Mouse (Mus musculus): Measurements from ENCODE around the gene Ppp4r1. TPM values are rescaled to one million over a fixed set of nuclear protein-coding genes. Genes with fewer than 3 reads are reported as not detected.
A peak's percentile ranks its signal among the peaks of the same experiment; 100 is the strongest.

Ppp4r1 gene
- polyA plus RNA-seq, 1 experiment from 2014 or later: 14.2 TPM

GRCm38 (mm10) chr17:65873834-65874233 is 91.5 kb downstream of the Ppp4r1 start:
- Histone ChIP-seq H3K27ac (replicated peaks) (no peak overlapping the region), H3K4me1 (replicated peaks; ENCODE audit: control insufficient read depth, insufficient read depth) (no peaks in the 10 kb centered on the region; the same call in 1 of the 2 replicates), H3K36me3 (ENCODE audit: control insufficient read depth, insufficient read depth, low read length) (no peaks in the 10 kb centered on the region; the same call in 1 of the 2 replicates), H3K9ac (ENCODE audit: low read length) (no peak overlapping the region), H3K4me2 (replicated peaks; ENCODE audit: low read depth) (no peak overlapping the region), H3K4me3 (ENCODE audit: low read depth, low read length) (no peak overlapping the region), H3K27me3 (ENCODE audit: control insufficient read depth, insufficient read depth, low read length) (no peaks in the 10 kb centered on the region), H3K9me3 (ENCODE audit: control insufficient read depth, low read length) (no peaks in the 10 kb centered on the region)
- 84% methylated on average over 11 of the region's 11 CpGs for WGBS
- no peak for ATAC-seq (ENCODE audit: low FRiP score, low TSS enrichment)
- DNase-seq (ENCODE audit: low spot score): no peak
- TF ChIP-seq EP300 (optimal IDR thresholded peaks at IDR 0.05) (no peak), CTCF (IDR thresholded peaks at IDR 0.05; ENCODE audit: low read depth) (no peak)

- ATAC-seq (ENCODE audit: low FRiP score, low TSS enrichment): no peak
- Histone ChIP-seq H3K27ac (replicated peaks) (no peak overlapping the region), H3K4me1 (replicated peaks; ENCODE audit: control insufficient read depth, insufficient read depth) (no peaks in the 10 kb centered on the region; the same call in 1 of the 2 replicates), H3K4me2 (replicated peaks; ENCODE audit: low read depth) (no peak overlapping the region), H3K9me3 (ENCODE audit: control insufficient read depth, low read length) (no peaks in the 10 kb centered on the region), H3K36me3 (ENCODE audit: control insufficient read depth, insufficient read depth, low read length) (no peaks in the 10 kb centered on the region; the same call in 1 of the 2 replicates), H3K9ac (ENCODE audit: low read length) (no peak overlapping the region), H3K4me3 (ENCODE audit: low read depth, low read length) (no peak overlapping the region), H3K27me3 (ENCODE audit: control insufficient read depth, insufficient read depth, low read length) (no peaks in the 10 kb centered on the region)
- WGBS: 66% methylated on average over 6 of the region's 6 CpGs
- no peak for TF ChIP-seq EP300 (optimal IDR thresholded peaks at IDR 0.05)
- TF ChIP-seq CTCF (IDR thresholded peaks at IDR 0.05; ENCODE audit: low read depth): no peak
- DNase-seq (ENCODE audit: low spot score): no peak
These were observed 94.7 kb downstream of the Ppp4r1 start for GRCm38 (mm10) chr17:65877026-65877425.

- H3K4me2 ChIP-seq (replicated peaks; ENCODE audit: low read depth): peak overlapping the region; percentile 95
- peak; percentile 11 for ATAC-seq (ENCODE audit: low FRiP score, low TSS enrichment)
These were observed 101.8 kb downstream of the Ppp4r1 start for GRCm38 (mm10) chr17:65884061-65884669.

GRCm38 (mm10) chr17:65884691-65885397 is 102.5 kb downstream of the Ppp4r1 start:
- peak; percentile 100 for DNase-seq (ENCODE audit: low spot score)
- Histone ChIP-seq H3K9ac (ENCODE audit: low read length) (peak overlapping the region; percentile 92), H3K4me1 (replicated peaks; ENCODE audit: control insufficient read depth, insufficient read depth) (peaks cover 7% of the 10 kb centered on the region; the same call in 1 of the 2 replicates), H3K4me3 (ENCODE audit: low read depth, low read length) (peak overlapping the region; percentile 93), H3K36me3 (ENCODE audit: control insufficient read depth, insufficient read depth, low read length) (no peaks in the 10 kb centered on the region), H3K27me3 (ENCODE audit: control insufficient read depth, insufficient read depth, low read length) (no peaks in the 10 kb centered on the region), H3K27ac (replicated peaks) (peak overlapping the region; percentile 98), H3K9me3 (ENCODE audit: control insufficient read depth, low read length) (no peaks in the 10 kb centered on the region), H3K4me2 (replicated peaks; ENCODE audit: low read depth) (peak overlapping the region; percentile 95)
- TF ChIP-seq EP300 (optimal IDR thresholded peaks at IDR 0.05): peak; percentile 71
- peak; percentile 42; the same call in 1 of the 2 replicates for TF ChIP-seq CTCF (IDR thresholded peaks at IDR 0.05; ENCODE audit: low read depth)
- under 1% methylated on average over 56 of the region's 67 CpGs for WGBS
- ATAC-seq (ENCODE audit: low FRiP score, low TSS enrichment): peak; percentile 100

More at GRCm38 (mm10) chr17:65884061-65884669, 101.8 kb downstream of the Ppp4r1 start:
- H3K27me3 ChIP-seq (ENCODE audit: control insufficient read depth, insufficient read depth, low read length): no peaks in the 10 kb centered on the region
- DNase-seq (ENCODE audit: low spot score): no peak
- TF ChIP-seq EP300 (optimal IDR thresholded peaks at IDR 0.05) (no peak), CTCF (IDR thresholded peaks at IDR 0.05; ENCODE audit: low read depth) (no peak)
- H3K4me1 ChIP-seq (replicated peaks; ENCODE audit: control insufficient read depth, insufficient read depth): peaks cover 7% of the 10 kb centered on the region; the same call in 1 of the 2 replicates
- H3K4me3 ChIP-seq (ENCODE audit: low read depth, low read length): peak overlapping the region; percentile 93
- H3K9ac ChIP-seq (ENCODE audit: low read length): peak overlapping the region; percentile 92
- WGBS: under 1% methylated on average over 33 of the region's 56 CpGs
- H3K27ac ChIP-seq (replicated peaks): peak overlapping the region; percentile 98
- H3K36me3 ChIP-seq (ENCODE audit: control insufficient read depth, insufficient read depth, low read length): no peaks in the 10 kb centered on the region
- H3K9me3 ChIP-seq (ENCODE audit: control insufficient read depth, low read length): no peaks in the 10 kb centered on the region

GRCm38 (mm10) chr17:65885398-65885696 is 103.0 kb downstream of the Ppp4r1 start:
- no peak for ATAC-seq (ENCODE audit: low FRiP score, low TSS enrichment)
- peak overlapping the region; percentile 93 for H3K4me3 ChIP-seq (ENCODE audit: low read depth, low read length)
- no peaks in the 10 kb centered on the region for H3K36me3 ChIP-seq (ENCODE audit: control insufficient read depth, insufficient read depth, low read length)
- H3K9ac ChIP-seq (ENCODE audit: low read length): peak overlapping the region; percentile 92
- H3K27me3 ChIP-seq (ENCODE audit: control insufficient read depth, insufficient read depth, low read length): no peaks in the 10 kb centered on the region
- no peaks in the 10 kb centered on the region for H3K9me3 ChIP-seq (ENCODE audit: control insufficient read depth, low read length)
- peaks cover 7% of the 10 kb centered on the region; the same call in 1 of the 2 replicates for H3K4me1 ChIP-seq (replicated peaks; ENCODE audit: control insufficient read depth, insufficient read depth)
- H3K4me2 ChIP-seq (replicated peaks; ENCODE audit: low read depth): peak overlapping the region; percentile 89
- 0% methylated on average over 11 of the region's 11 CpGs for WGBS
- DNase-seq (ENCODE audit: low spot score): no peak
- no peak for TF ChIP-seq EP300 (optimal IDR thresholded peaks at IDR 0.05)
- no peak for TF ChIP-seq CTCF (IDR thresholded peaks at IDR 0.05; ENCODE audit: low read depth)
- H3K27ac ChIP-seq (replicated peaks): peak overlapping the region; percentile 98

All from stomach, postnatal 0 days (tissue).